Mouse (Mus musculus) midbrain, embryonic 11.5 days (tissue): Measurements from ENCODE around the gene Rspo3. TPM values are rescaled to one million over a fixed set of nuclear protein-coding genes. Genes with fewer than 3 reads are reported as not detected.

Experiments
- ATAC-seq: fragments of 200-750 bp; cut with Nextera tagmentation; 2 replicates; pipeline ENCODE4 v1.8.0; 2017; ENCODE audit warnings: moderate TSS enrichment, moderate library complexity; ENCODE audit not compliant: low FRiP score
- DNase-seq: peaks from one replicate; pipeline ENCODE4 v3.0.0; 2015; ENCODE audit warnings: low spot score; ENCODE audit errors: missing footprints
- H3K27ac ChIP-seq: fragments of 300-500 bp; sonication (generic); 2 replicates; pipeline ENCODE4 v1.5.1; 2014; ENCODE audit warnings: low read depth, low read length
- H3K27me3 ChIP-seq: fragments of 300-500 bp; sonication (generic); 2 replicates; pipeline ENCODE4 v1.6.1; 2014; ENCODE audit warnings: mild to moderate bottlenecking, low read length, moderate library complexity, mixed read lengths; ENCODE audit not compliant: control insufficient read depth, insufficient read depth
- H3K36me3 ChIP-seq: fragments of 300-500 bp; sonication (generic); 2 replicates; pipeline ENCODE4 v1.6.1; 2014; ENCODE audit warnings: mild to moderate bottlenecking, low read length, moderate library complexity, mixed read lengths; ENCODE audit not compliant: control insufficient read depth, insufficient read depth
- H3K4me1 ChIP-seq: fragments of 300-500 bp; sonication (generic); 2 replicates; pipeline ENCODE4 v1.6.1; 2014; ENCODE audit warnings: low read length; ENCODE audit not compliant: control insufficient read depth, insufficient read depth
- H3K4me2 ChIP-seq: fragments of 300-500 bp; sonication (generic); 2 replicates; pipeline ENCODE4 v1.6.1; 2014; ENCODE audit warnings: mild to moderate bottlenecking, moderate library complexity
- H3K4me3 ChIP-seq: fragments of 300-500 bp; sonication (generic); 2 replicates; pipeline ENCODE4 v1.5.1; 2014; ENCODE audit warnings: low read depth, low read length
- H3K9ac ChIP-seq: fragments of 300-500 bp; sonication (generic); 2 replicates; pipeline ENCODE4 v1.6.1; 2014; ENCODE audit warnings: low read length
- H3K9me3 ChIP-seq: fragments of 300-500 bp; sonication (generic); 2 replicates; pipeline ENCODE4 v1.6.1; 2016; ENCODE audit warnings: low read length; ENCODE audit not compliant: control insufficient read depth
- whole genome bisulfite sequencing: fragments of 180-500 bp; shearing (Covaris S2); extraction: QIAGEN DNeasy Blood & Tissue Kit; methylation state at CpG from one replicate; pipeline ENCODE4 v1.1.7; 2014; 5-methylcytosine and 5-hydroxymethylcytosine counted together
- polyA plus RNA-seq: library from polyadenylated mRNA; unstranded; fragments of >200 nt; fragmentation: Nextera tagmentation; extraction: Ambion mirVana; gene quantifications from 2 replicates; pipeline ENCODE4 v1.2.1, GENCODE M21; 2014

Rspo3 gene
- polyA plus RNA-seq, 1 experiment from 2014 or later = 12.5 TPM

GRCm38 (mm10) chr10:29402656-29403268, 132.9 kb downstream of the Rspo3 start:
- no peak overlapping the region for H3K27ac ChIP-seq
- H3K9ac ChIP-seq = no peak overlapping the region
- no peak overlapping the region for H3K4me3 ChIP-seq
- 45% methylated on average over 8 of the region's 8 CpGs for WGBS
- DNase-seq = peak; percentile 86
- H3K36me3 ChIP-seq = no peaks in the 10 kb centered on the region
- ATAC-seq = peak; percentile 68; the same call in 1 of the 2 replicates
- H3K27me3 ChIP-seq = no peaks in the 10 kb centered on the region
- no peaks in the 10 kb centered on the region for H3K9me3 ChIP-seq
- no peaks in the 10 kb centered on the region for H3K4me1 ChIP-seq
- H3K4me2 ChIP-seq = no peak overlapping the region

Other genes starting within 250 kb of the Rspo3 start
- 27.7 and 30.8 TPM in 2 replicates for gene Echdc1, start 222.7 kb downstream of the Rspo3 start, polyA plus RNA-seq
- gene Rnf146, start 173.4 kb downstream of the Rspo3 start, polyA plus RNA-seq = 67.3 and 69.7 TPM in 2 replicates